Mouse (Mus musculus) intestine, postnatal 0 days (tissue): Measurements from ENCODE around the gene Map4. TPM values are rescaled to one million over a fixed set of nuclear protein-coding genes. Genes with fewer than 3 reads are reported as not detected.

ENCODE experiments used
- ATAC-seq: fragments of 200-750 bp; cut with Nextera tagmentation; 2 replicates; pipeline ENCODE4 v1.8.0; 2017; ENCODE audit warnings: mild to moderate bottlenecking, moderate TSS enrichment, moderate library complexity
- H3K27ac ChIP-seq: fragments of 300-500 bp; sonication (generic); 2 replicates; pipeline ENCODE4 v1.5.1; 2014; ENCODE audit warnings: mild to moderate bottlenecking, low read depth, low read length, moderate library complexity
- H3K27me3 ChIP-seq: fragments of 300-500 bp; sonication (generic); replicated peaks from 2 replicates; pipeline ENCODE4 v1.6.1; 2014; ENCODE audit warnings: low read length, mixed read lengths; ENCODE audit not compliant: control insufficient read depth, insufficient read depth
- H3K36me3 ChIP-seq: fragments of 300-500 bp; sonication (generic); 2 replicates; pipeline ENCODE4 v1.6.1; 2014; ENCODE audit warnings: mild to moderate bottlenecking, moderate library complexity; ENCODE audit not compliant: control insufficient read depth, insufficient read depth
- H3K4me1 ChIP-seq: fragments of 300-500 bp; sonication (generic); replicated peaks from 2 replicates; pipeline ENCODE4 v1.6.1; 2014; ENCODE audit warnings: antibody characterized with exemption, low read length, mixed read lengths; ENCODE audit not compliant: control insufficient read depth, insufficient read depth
- H3K4me2 ChIP-seq: fragments of 300-500 bp; sonication (generic); replicated peaks from 2 replicates; pipeline ENCODE4 v1.6.1; 2014; ENCODE audit warnings: low read depth, mild to moderate bottlenecking, moderate library complexity
- H3K4me3 ChIP-seq: fragments of 300-500 bp; sonication (generic); 2 replicates; pipeline ENCODE4 v1.5.1; 2014; ENCODE audit warnings: low read depth, low read length
- H3K9ac ChIP-seq: fragments of 300-500 bp; sonication (generic); 2 replicates; pipeline ENCODE4 v1.6.1; 2014; ENCODE audit warnings: mild to moderate bottlenecking, low read depth, low read length
- H3K9me3 ChIP-seq: fragments of 300-500 bp; sonication (generic); 2 replicates; pipeline ENCODE4 v1.6.1; 2016; ENCODE audit warnings: mixed run types; ENCODE audit not compliant: control insufficient read depth
- CTCF ChIP-seq: sonication (generic); IDR thresholded peaks from 2 replicates; pipeline ENCODE4 v1.5.1; 2016; ENCODE audit warnings: low read depth, mild to moderate bottlenecking, control low read depth, antibody characterized with exemption, moderate library complexity
- WGBS: fragments of 180-500 bp; shearing (Covaris S2); extraction: QIAGEN DNeasy Blood & Tissue Kit; methylation state at CpG from one replicate; pipeline ENCODE4 v1.1.7; 2014; 5-methylcytosine and 5-hydroxymethylcytosine counted together
- polyA plus RNA-seq: library from polyadenylated mRNA; unstranded; fragments of >200 nt; fragmentation: Nextera tagmentation; extraction: Ambion mirVana; gene quantifications from 2 replicates; pipeline ENCODE4 v1.2.1, GENCODE M21; 2015

Map4 gene
- polyA plus RNA-seq, 1 experiment from 2014 or later, result 26.0 TPM

DNA sequence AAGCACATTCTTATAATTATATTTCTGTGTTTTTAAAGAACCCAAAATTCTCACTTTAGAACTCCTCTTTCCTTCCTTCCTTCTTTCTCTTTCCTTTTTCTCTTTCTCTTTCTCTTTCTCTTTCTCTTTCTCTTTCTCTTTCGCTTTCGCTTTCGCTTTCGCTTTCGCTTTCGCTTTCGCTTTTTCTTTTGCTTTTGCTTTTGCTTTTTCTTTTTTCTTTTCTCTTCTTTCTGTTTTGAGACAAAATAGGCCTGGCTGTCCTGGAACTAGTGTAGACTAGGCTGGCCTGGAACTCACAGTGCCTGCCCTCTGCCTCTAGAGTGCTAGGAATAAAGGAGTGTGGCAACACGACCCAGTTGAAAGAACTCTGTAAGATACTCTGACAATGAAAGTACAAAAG lies 22.3 kb downstream of the Map4 start:
- Histone ChIP-seq H3K9ac (no peak overlapping the region), H3K9me3 (no peaks in the 10 kb centered on the region), H3K4me2 (no peak overlapping the region), H3K36me3 (no peaks in the 10 kb centered on the region; the same call in 1 of the 2 replicates), H3K27ac (no peak overlapping the region), H3K4me1 (no peaks in the 10 kb centered on the region), H3K4me3 (no peak overlapping the region), H3K27me3 (no peaks in the 10 kb centered on the region)
- ATAC-seq, result no peak
- no peak for TF ChIP-seq CTCF
- WGBS, result 89% methylated on average over 8 of the region's 8 CpGs

DNA sequence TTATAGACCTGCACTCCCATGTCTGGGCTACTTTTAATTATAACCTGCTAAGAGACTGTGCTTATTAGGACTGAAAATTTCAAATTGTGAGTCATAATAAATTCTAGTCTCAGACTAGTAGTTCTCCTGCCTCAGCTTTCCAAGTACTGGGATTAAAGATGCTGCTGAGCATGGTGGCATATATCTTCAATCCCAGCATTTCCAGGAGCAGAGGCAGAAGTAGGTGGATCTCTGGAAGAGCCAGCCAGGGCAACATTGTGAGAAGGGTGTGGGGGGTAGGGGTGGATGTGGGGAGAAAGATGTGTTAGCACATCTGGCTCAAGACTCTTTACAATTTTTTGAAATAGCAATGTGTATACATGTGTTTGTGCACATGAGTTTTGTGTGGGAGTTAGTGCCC lies 23.4 kb downstream of the Map4 start:
- Histone ChIP-seq H3K27ac (no peak overlapping the region), H3K4me1 (no peaks in the 10 kb centered on the region), H3K27me3 (no peaks in the 10 kb centered on the region), H3K9ac (no peak overlapping the region), H3K36me3 (no peaks in the 10 kb centered on the region; the same call in 1 of the 2 replicates), H3K4me3 (no peak overlapping the region), H3K4me2 (no peak overlapping the region), H3K9me3 (no peaks in the 10 kb centered on the region)
- no peak for TF ChIP-seq CTCF
- ATAC-seq, result no peak

DNA sequence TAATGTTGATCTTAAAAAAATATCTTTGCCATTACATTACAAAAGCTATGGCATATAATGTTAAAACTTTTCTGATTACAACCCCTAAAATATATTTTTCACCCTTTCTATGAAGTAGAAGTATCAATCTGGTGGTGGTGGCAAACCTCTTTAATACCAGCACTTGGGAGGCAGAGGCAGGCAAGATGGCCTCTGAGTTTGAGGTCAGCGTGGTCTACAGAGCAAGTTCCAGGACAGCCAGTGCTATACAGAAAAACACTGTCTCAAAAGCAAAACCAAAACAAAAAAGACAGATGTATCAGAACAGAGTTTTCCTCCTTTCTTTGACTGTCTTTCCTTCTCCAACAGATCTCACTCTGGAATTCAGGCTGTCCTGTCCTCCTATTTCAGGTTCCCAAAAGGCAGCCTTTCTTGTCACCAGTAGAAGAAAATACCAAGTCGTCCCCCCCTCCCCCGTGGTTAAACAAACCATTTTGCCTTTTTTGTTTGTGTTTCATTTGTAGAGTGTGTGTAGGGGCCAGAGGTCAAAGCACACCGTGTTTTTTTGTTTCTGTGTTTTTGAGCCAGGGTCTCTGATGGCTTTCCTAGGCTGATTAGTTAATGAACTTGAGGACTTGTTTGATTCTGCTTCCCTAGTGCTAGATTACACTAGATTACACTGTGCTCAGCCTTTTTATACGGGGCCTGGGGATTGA lies 28.3 kb downstream of the Map4 start:
- WGBS, result 24% methylated on average over 5 of the region's 5 CpGs
- Histone ChIP-seq H3K27ac (no peak overlapping the region), H3K9ac (no peak overlapping the region), H3K9me3 (no peaks in the 10 kb centered on the region), H3K4me1 (no peaks in the 10 kb centered on the region), H3K4me2 (no peak overlapping the region), H3K27me3 (no peaks in the 10 kb centered on the region), H3K36me3 (no peaks in the 10 kb centered on the region), H3K4me3 (no peak overlapping the region)
- TF ChIP-seq CTCF, result no peak
- ATAC-seq, result no peak

DNA sequence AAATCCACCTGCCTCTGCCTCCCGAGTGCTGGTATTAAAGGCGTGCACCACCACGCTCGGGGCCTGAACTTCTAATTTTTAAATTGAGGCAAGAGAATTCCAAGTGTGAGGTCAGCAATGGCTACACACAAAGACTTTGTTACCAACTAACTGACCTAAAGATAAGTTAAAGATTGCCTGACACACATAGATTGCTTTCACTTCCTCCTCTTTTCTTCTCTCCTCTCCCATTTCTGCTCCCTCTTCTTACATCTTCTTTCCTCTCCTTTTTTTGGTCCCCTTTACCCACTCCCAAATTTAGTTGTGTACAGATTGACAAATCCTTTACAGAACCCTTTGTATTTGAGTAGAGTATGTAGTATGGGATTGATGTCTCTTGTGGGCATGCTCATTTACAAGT lies 29.3 kb downstream of the Map4 start:
- Histone ChIP-seq H3K27ac (no peak overlapping the region), H3K9ac (no peak overlapping the region), H3K4me3 (no peak overlapping the region), H3K27me3 (no peaks in the 10 kb centered on the region), H3K36me3 (no peaks in the 10 kb centered on the region), H3K9me3 (no peaks in the 10 kb centered on the region), H3K4me2 (no peak overlapping the region), H3K4me1 (no peaks in the 10 kb centered on the region)
- WGBS, result 78% methylated on average over 4 of the region's 4 CpGs
- TF ChIP-seq CTCF, result no peak
- no peak for ATAC-seq

DNA sequence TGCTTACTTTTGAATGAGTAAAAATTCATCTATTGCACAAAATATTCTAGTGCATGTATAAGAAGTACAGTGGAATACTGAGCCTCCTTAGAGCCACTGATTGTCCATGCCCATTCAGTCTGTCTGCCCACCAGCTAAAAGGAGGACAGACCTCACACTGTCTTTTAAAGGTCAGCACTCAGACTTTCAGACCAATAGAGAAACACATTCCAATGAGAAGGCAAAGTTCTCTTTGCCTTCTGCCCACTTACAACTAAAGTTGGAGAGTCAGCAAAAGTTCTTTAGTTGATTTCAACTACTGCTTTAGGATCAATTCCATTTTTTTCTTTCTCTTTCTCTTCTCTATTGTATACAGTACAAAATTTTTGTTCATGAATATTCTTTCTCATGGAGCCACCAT lies 33.5 kb downstream of the Map4 start:
- no peak for TF ChIP-seq CTCF
- no peak overlapping the region for H3K9ac ChIP-seq
- no peak for ATAC-seq

DNA sequence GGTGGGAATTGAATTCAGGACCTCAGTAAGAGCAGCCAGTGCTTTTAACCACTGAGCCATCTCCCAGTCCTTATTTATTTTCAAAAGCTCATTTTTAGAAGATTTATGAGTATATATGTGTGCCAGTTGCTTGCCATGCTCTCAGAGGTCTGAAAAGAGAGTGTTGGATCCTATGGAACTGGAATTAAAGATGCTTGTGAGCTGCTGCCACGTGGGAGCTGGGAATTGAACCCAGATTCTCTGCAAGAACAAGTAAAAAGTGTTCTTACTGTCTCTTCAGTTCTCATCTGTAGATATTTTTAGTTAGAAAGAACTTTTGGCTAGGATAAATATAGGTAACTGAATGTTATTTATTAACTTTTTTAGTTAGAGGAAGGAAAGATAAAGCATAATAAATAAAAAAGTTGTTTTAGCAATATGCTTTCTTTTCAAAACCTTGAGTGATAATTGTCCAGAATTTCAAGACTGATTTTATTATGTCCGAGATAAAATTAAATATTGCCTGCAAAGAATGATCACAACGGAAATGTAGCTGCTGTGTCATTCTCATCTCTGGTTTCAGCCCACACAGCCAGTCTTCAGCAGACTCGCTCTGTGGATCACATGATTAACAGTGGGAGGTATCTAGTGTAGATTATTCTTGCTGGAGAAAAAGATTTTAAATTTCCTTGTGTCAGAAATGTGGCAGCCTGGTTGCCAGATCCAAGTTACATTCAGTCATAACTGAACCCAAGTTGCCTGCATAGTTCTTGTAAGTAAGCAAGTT lies 37.3 kb downstream of the Map4 start:
- Histone ChIP-seq H3K36me3 (no peaks in the 10 kb centered on the region), H3K9me3 (no peaks in the 10 kb centered on the region), H3K27ac (peak overlapping the region; percentile 35; the same call in 1 of the 2 replicates), H3K9ac (no peak overlapping the region), H3K4me2 (peak overlapping the region; percentile 39), H3K27me3 (no peaks in the 10 kb centered on the region), H3K4me3 (no peak overlapping the region), H3K4me1 (no peaks in the 10 kb centered on the region)
- WGBS, result 31% methylated on average over 4 of the region's 4 CpGs
- TF ChIP-seq CTCF, result no peak
- peak; percentile 59; the same call in 1 of the 2 replicates for ATAC-seq

More for the DNA sequence above, 33.5 kb downstream of the Map4 start:
- Histone ChIP-seq H3K27ac (no peak overlapping the region), H3K4me3 (no peak overlapping the region), H3K4me2 (no peak overlapping the region), H3K36me3 (no peaks in the 10 kb centered on the region), H3K4me1 (no peaks in the 10 kb centered on the region), H3K9me3 (no peaks in the 10 kb centered on the region), H3K27me3 (no peaks in the 10 kb centered on the region)
